Mouse (Mus musculus) thymus, postnatal 25 days (tissue): ENCODE measurements at regions not wholly inside any gene's neighbourhood (a gene's known extent, or its start where the extent isn't known, plus 50 kb on each side); places are given as distances from the start of the nearest gene placed in this dataset.
"Not testable (repeated sequence)": the region's sequence is repeated elsewhere in the genome, so short reads cannot be mapped to it uniquely, and the experiment has no call there.

Experiments used
- DNase-seq: peaks from one replicate; pipeline ENCODE4 v3.0.0; 2022

- no peak for DNase-seq
Measured at GRCm38 (mm10) chr5:40882886-40883285, 825.1 kb downstream of the Rab28 start.

GRCm38 (mm10) chr5:40877756-40878155, 830.2 kb downstream of the Rab28 start:
- no peak for DNase-seq

GRCm38 (mm10) chr5:40862349-40862748, 845.6 kb downstream of the Rab28 start:
- not testable (repeated sequence) for DNase-seq
